Mouse (Mus musculus): ENCODE results near the gene Clec16a.

GRCm38 (mm10) chr16:10780631-10781120, 235.5 kb downstream of the Clec16a start:
- TF ChIP-seq CTCF (IDR thresholded peaks at IDR 0.05; ENCODE audit: borderline replicate concordance, control insufficient read depth, extremely low read depth, insufficient read depth, low read length, poor library complexity) (no peak), POLR2A (IDR thresholded peaks at IDR 0.05; ENCODE audit: control insufficient read depth, extremely low read depth, insufficient read depth, low read length, poor library complexity) (no peak)
